Mouse (Mus musculus) liver, embryonic 15.5 days (tissue): ENCODE data around the gene Olfr1192-ps1. TPM values are rescaled to one million over a fixed set of nuclear protein-coding genes. Genes with fewer than 3 reads are reported as not detected.
"Not testable (repeated sequence)": the region's sequence is repeated elsewhere in the genome, so short reads cannot be mapped to it uniquely, and the experiment has no call there.

Experiments
- ATAC-seq: fragments of 200-750 bp; cut with Nextera tagmentation; 2 replicates; pipeline ENCODE4 v1.8.0; 2017; ENCODE audit warnings: moderate number of reproducible peaks, mild to moderate bottlenecking, moderate library complexity; ENCODE audit not compliant: insufficient read depth
- H3K27ac ChIP-seq: fragments of 300-500 bp; sonication (generic); replicated peaks from 2 replicates; pipeline ENCODE4 v1.5.1; 2015; ENCODE audit warnings: mild to moderate bottlenecking, inconsistent platforms
- H3K27me3 ChIP-seq: fragments of 300-500 bp; sonication (generic); 2 replicates; pipeline ENCODE4 v1.6.1; 2015; ENCODE audit warnings: mild to moderate bottlenecking, inconsistent platforms
- H3K36me3 ChIP-seq: fragments of 300-500 bp; sonication (generic); replicated peaks from 2 replicates; pipeline ENCODE4 v1.6.1; 2015; ENCODE audit warnings: moderate library complexity, mild to moderate bottlenecking, inconsistent platforms
- H3K4me1 ChIP-seq: fragments of 300-500 bp; sonication (generic); replicated peaks from 2 replicates; pipeline ENCODE4 v1.6.1; 2015; ENCODE audit warnings: inconsistent platforms
- H3K4me2 ChIP-seq: fragments of 300-500 bp; sonication (generic); 2 replicates; pipeline ENCODE4 v1.6.1; 2015; ENCODE audit warnings: moderate library complexity, mild to moderate bottlenecking, inconsistent platforms
- H3K4me3 ChIP-seq: fragments of 300-500 bp; sonication (generic); replicated peaks from 2 replicates; pipeline ENCODE4 v1.5.1; 2015; ENCODE audit warnings: mild to moderate bottlenecking, inconsistent platforms
- H3K9ac ChIP-seq: fragments of 300-500 bp; sonication (generic); 2 replicates; pipeline ENCODE4 v1.6.1; 2015; ENCODE audit warnings: moderate library complexity, mild to moderate bottlenecking, inconsistent platforms
- H3K9me3 ChIP-seq: fragments of 300-500 bp; sonication (generic); replicated peaks from 2 replicates; pipeline ENCODE4 v1.6.1; 2016; ENCODE audit warnings: inconsistent platforms
- WGBS: fragments of 180-500 bp; shearing (Covaris S2); methylation state at CpG from one replicate; pipeline ENCODE4 v1.1.7; 2015; ENCODE audit warnings: mixed read lengths; ENCODE audit not compliant: insufficient replicate concordance; 5-methylcytosine and 5-hydroxymethylcytosine counted together
- polyA plus RNA-seq: library from polyadenylated mRNA; unstranded; fragments of >200 nt; fragmentation: Nextera tagmentation; extraction: Ambion mirVana; gene quantifications from 2 replicates; pipeline ENCODE4 v1.2.1, GENCODE M21; 2015

Gene Olfr1192-ps1
- polyA plus RNA-seq: not detected in 2 replicates

GRCm38 (mm10) chr2:88648209-88648608 lies at the start of gene Olfr1192-ps1:
Gene Olfr1192-ps1 (plus strand): TSS chr2:88648509.
- no peaks in the 10 kb centered on the region for H3K9me3 ChIP-seq
- H3K36me3 ChIP-seq: no peaks in the 10 kb centered on the region
- H3K27me3 ChIP-seq: no peaks in the 10 kb centered on the region
- no peak within 1 kb of the TSS for H3K9ac ChIP-seq
- H3K27ac ChIP-seq: no peak within 1 kb of the TSS
- ATAC-seq: no peak
- WGBS: 33% methylated on average over 1 of the region's 1 CpGs
- H3K4me2 ChIP-seq: no peak within 1 kb of the TSS
- no peaks in the 10 kb centered on the region for H3K4me1 ChIP-seq
- no peak within 1 kb of the TSS for H3K4me3 ChIP-seq

GRCm38 (mm10) chr2:88640242-88640641 lies 8.1 kb upstream of the Olfr1192-ps1 start, which contains the start of gene Olfr1191-ps1:
Gene Olfr1191-ps1 (plus strand): TSS chr2:88640542.
- H3K4me1 ChIP-seq: not testable (repeated sequence)
- 67% methylated on average over 1 of the region's 1 CpGs for whole genome bisulfite sequencing

GRCm38 (mm10) chr2:88675328-88675727 lies 27.0 kb downstream of the Olfr1192-ps1 start, which contains the start of gene Olfr1193:
Gene Olfr1193 (plus strand): TSS chr2:88675628.
- not testable (repeated sequence) for H3K27ac ChIP-seq, H3K27me3 ChIP-seq, H3K4me2 ChIP-seq, H3K4me1 ChIP-seq, H3K9me3 ChIP-seq, H3K36me3 ChIP-seq, H3K4me3 ChIP-seq, H3K9ac ChIP-seq, ATAC-seq

More at GRCm38 (mm10) chr2:88640242-88640641, 8.1 kb upstream of the Olfr1192-ps1 start, which contains the start of gene Olfr1191-ps1:
- not testable (repeated sequence) for H3K27me3 ChIP-seq, H3K9me3 ChIP-seq, H3K4me2 ChIP-seq, H3K36me3 ChIP-seq, H3K27ac ChIP-seq, ATAC-seq, H3K4me3 ChIP-seq, H3K9ac ChIP-seq

- Histone ChIP-seq H3K9ac (no peak within 1 kb of the TSS), H3K36me3 (no peaks in the 10 kb centered on the region), H3K4me3 (no peak within 1 kb of the TSS), H3K27ac (no peak within 1 kb of the TSS), H3K9me3 (no peaks in the 10 kb centered on the region), H3K4me2 (no peak within 1 kb of the TSS), H3K4me1 (no peaks in the 10 kb centered on the region), H3K27me3 (no peaks in the 10 kb centered on the region)
- ATAC-seq: no peak
Observed at GRCm38 (mm10) chr2:88689087-88689486, 40.8 kb downstream of the Olfr1192-ps1 start, which contains the start of gene Olfr1195. Gene Olfr1195 (minus strand): TSS chr2:88689187.

DNA sequence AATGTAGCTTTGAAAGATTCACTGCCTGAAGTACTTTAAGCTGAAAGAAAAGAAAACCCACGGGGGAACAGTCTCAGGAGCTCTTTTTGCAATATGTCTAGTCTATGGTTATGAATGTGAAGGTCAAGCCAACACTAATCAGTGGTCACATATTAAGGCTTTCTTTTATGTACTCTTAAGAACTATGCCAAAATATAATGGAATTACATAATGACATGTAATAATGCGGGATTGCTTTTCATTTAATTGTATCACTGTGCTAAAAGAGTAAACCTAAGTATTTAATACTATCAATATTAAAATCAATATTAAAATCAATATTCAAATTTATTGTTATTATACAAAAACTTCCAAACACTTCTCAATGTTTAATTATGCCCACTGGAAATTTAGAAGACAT lies 56.2 kb downstream of the Olfr1192-ps1 start, which contains the start of gene Olfr1196:
TSS of gene Olfr1196 (minus strand) at position 101 of the 400 bp plus-strand sequence.
- Histone ChIP-seq H3K36me3 (no peaks in the 10 kb centered on the region), H3K4me2 (no peak within 1 kb of the TSS), H3K27me3 (no peaks in the 10 kb centered on the region), H3K9ac (no peak within 1 kb of the TSS), H3K4me3 (no peak within 1 kb of the TSS), H3K9me3 (no peaks in the 10 kb centered on the region), H3K4me1 (no peaks in the 10 kb centered on the region), H3K27ac (no peak within 1 kb of the TSS)
- ATAC-seq: no peak
- WGBS: 64% methylated on average over 2 of the region's 2 CpGs

Other genes starting within 250 kb of the Olfr1192-ps1 start
- not detected in 2 replicates for gene Olfr1179, start 242.1 kb upstream of the Olfr1192-ps1 start, polyA plus RNA-seq
- not detected in 2 replicates for gene Olfr1180, start 229.4 kb upstream of the Olfr1192-ps1 start, polyA plus RNA-seq
- not detected in 2 replicates for gene Olfr1181, start 222.3 kb upstream of the Olfr1192-ps1 start, polyA plus RNA-seq
- gene Gm13757, start 199.4 kb upstream of the Olfr1192-ps1 start, polyA plus RNA-seq: not detected in 2 replicates
- not detected in 2 replicates for gene Olfr1183, start 193.6 kb upstream of the Olfr1192-ps1 start, polyA plus RNA-seq
- not detected in 2 replicates for gene Olfr1184, start 164.9 kb upstream of the Olfr1192-ps1 start, polyA plus RNA-seq
- not detected in 2 replicates for gene Olfr1185-ps1, start 155.2 kb upstream of the Olfr1192-ps1 start, polyA plus RNA-seq
- not detected in 2 replicates for gene Olfr1186, start 130.0 kb upstream of the Olfr1192-ps1 start, polyA plus RNA-seq
- not detected in 2 replicates for gene Olfr1188, start 91.6 kb upstream of the Olfr1192-ps1 start, polyA plus RNA-seq
- gene Olfr1189, start 62.1 kb upstream of the Olfr1192-ps1 start, polyA plus RNA-seq: not detected in 2 replicates
- not detected in 2 replicates for gene Olfr1191-ps1, start 8.0 kb upstream of the Olfr1192-ps1 start, polyA plus RNA-seq
- not detected in 2 replicates for gene Olfr1193, start 27.1 kb downstream of the Olfr1192-ps1 start, polyA plus RNA-seq
- gene Olfr1195, start 40.7 kb downstream of the Olfr1192-ps1 start, polyA plus RNA-seq: not detected in 2 replicates
- not detected in 2 replicates for gene Olfr1196, start 56.1 kb downstream of the Olfr1192-ps1 start, polyA plus RNA-seq
- not detected in 2 replicates for gene Olfr1197, start 83.9 kb downstream of the Olfr1192-ps1 start, polyA plus RNA-seq
- not detected in 2 replicates for gene Olfr1198, start 102.9 kb downstream of the Olfr1192-ps1 start, polyA plus RNA-seq
- gene Olfr1199, start 112.0 kb downstream of the Olfr1192-ps1 start, polyA plus RNA-seq: not detected in 2 replicates
- gene Olfr1200, start 122.0 kb downstream of the Olfr1192-ps1 start, polyA plus RNA-seq: not detected in 2 replicates
- not detected in 2 replicates for gene Olfr1201, start 144.5 kb downstream of the Olfr1192-ps1 start, polyA plus RNA-seq
- gene Olfr1202, start 166.0 kb downstream of the Olfr1192-ps1 start, polyA plus RNA-seq: not detected in 2 replicates
- gene Olfr1205, start 181.2 kb downstream of the Olfr1192-ps1 start, polyA plus RNA-seq: not detected in 2 replicates
- gene Olfr1204, start 200.8 kb downstream of the Olfr1192-ps1 start, polyA plus RNA-seq: not detected in 2 replicates
- not detected in 2 replicates for gene Olfr1206, start 214.7 kb downstream of the Olfr1192-ps1 start, polyA plus RNA-seq